Mouse (Mus musculus) embryonic stem cell, embryonic (primary cell): Measurements from ENCODE around the gene Mtcl1.

Source experiments
- CTCF ChIA-PET, 4 experiments: fragments of 300-600 bp in 2 of 4; fragments of 350-600 bp in 2 of 4; sonication (Branson Sonifier 250); formaldehyde crosslinking; loops; one replicate each; lab custom pipeline; 2022; ENCODE audit warnings: inconsistent platforms in 2 of 4; lab: Charles Lee
- POLR2A ChIA-PET, 4 experiments: fragments of 300-600 bp in 2 of 4; fragments of 350-600 bp in 2 of 4; sonication (Branson Sonifier 250); formaldehyde crosslinking; loops; one replicate each; lab custom pipeline; 2022; ENCODE audit warnings: antibody characterized with exemption in 4 of 4, inconsistent platforms in 1 of 4; lab: Charles Lee

Mtcl1 gene

GRCm38 (mm10) chr17:66340798-66341197 lies 108.8 kb downstream of the Mtcl1 start:
- CTCF ChIA-PET, result interaction anchor here in 2 of 4 experiments (0.5 to 0.6 kb wide), 2 partner anchors 17 to 19 kb away, joined by 4 to 8 read pairs; no protein-coding TSS in a partner anchor

GRCm38 (mm10) chr17:66337929-66338328 lies 111.6 kb downstream of the Mtcl1 start:
- CTCF ChIA-PET, result interaction anchor here in 2 of 4 experiments (1.2 to 1.8 kb wide), 2 partner anchors 12 to 117 kb away, joined by 3 to 6 read pairs; no protein-coding TSS in a partner anchor
- POLR2A ChIA-PET, result interaction anchor here in 2 of 4 experiments (0.8 to 3.7 kb wide), 16 partner anchors 7 to 149 kb away, joined by 3 to 15 read pairs (median 6); no protein-coding TSS in a partner anchor

More at GRCm38 (mm10) chr17:66340798-66341197, 108.8 kb downstream of the Mtcl1 start:
- POLR2A ChIA-PET, result interaction anchor here in 2 of 4 experiments (1.1 to 3.2 kb wide), 9 partner anchors 9 to 143 kb away, joined by 3 to 14 read pairs (median 5); no protein-coding TSS in a partner anchor

GRCm38 (mm10) chr17:66335568-66335967 lies 114.0 kb downstream of the Mtcl1 start:
- POLR2A ChIA-PET, result interaction anchor here (0.7 to 3.7 kb wide), 20 partner anchors 9 to 145 kb away, joined by 3 to 14 read pairs (median 5); partner anchors contain the start of gene Mtcl1 (in 1 of the 4)
- CTCF ChIA-PET, result interaction anchor here in 3 of 4 experiments (0.6 to 1.2 kb wide), 4 partner anchors 9 to 101 kb away, joined by 3 to 9 read pairs (median 4); no protein-coding TSS in a partner anchor

GRCm38 (mm10) chr17:66334894-66335293 lies 114.7 kb downstream of the Mtcl1 start:
- ChIA-PET POLR2A (interaction anchor here (0.6 to 3.7 kb wide), 14 partner anchors 8 to 145 kb away, joined by 3 to 14 read pairs (median 6); no protein-coding TSS in a partner anchor), CTCF (interaction anchor here in 1 of 4 experiments (0.6 kb wide), 1 partner anchor 100 kb away, joined by 9 read pairs; no protein-coding TSS in a partner anchor)

- POLR2A ChIA-PET, result interaction anchor here in 3 of 4 experiments (0.9 to 2.7 kb wide), 10 partner anchors 8 to 148 kb away, joined by 3 to 12 read pairs (median 4); no protein-coding TSS in a partner anchor
- CTCF ChIA-PET, result no interaction called here
Observed at GRCm38 (mm10) chr17:66331207-66331606, 118.3 kb downstream of the Mtcl1 start.

GRCm38 (mm10) chr17:66326552-66327045 lies 123.0 kb downstream of the Mtcl1 start:
- ChIA-PET POLR2A (interaction anchor here in 3 of 4 experiments (0.6 to 3.2 kb wide), 15 partner anchors 9 to 153 kb away, joined by 3 to 11 read pairs (median 4); no protein-coding TSS in a partner anchor), CTCF (interaction anchor here in 2 of 4 experiments (0.6 to 1.5 kb wide), 7 partner anchors 10 to 171 kb away, joined by 3 to 10 read pairs (median 4); no protein-coding TSS in a partner anchor)

- CTCF ChIA-PET, result interaction anchor here in 2 of 4 experiments (1.1 to 1.5 kb wide), 6 partner anchors 10 to 91 kb away, joined by 3 to 10 read pairs (median 4); no protein-coding TSS in a partner anchor
- POLR2A ChIA-PET, result interaction anchor here in 3 of 4 experiments (0.7 to 3.2 kb wide), 14 partner anchors 8 to 153 kb away, joined by 3 to 11 read pairs (median 4); no protein-coding TSS in a partner anchor
Observed at GRCm38 (mm10) chr17:66326204-66326545, 123.4 kb downstream of the Mtcl1 start.

- POLR2A ChIA-PET, result interaction anchor here in 3 of 4 experiments (0.6 to 3.2 kb wide), 10 partner anchors 8 to 154 kb away, joined by 3 to 11 read pairs (median 4); no protein-coding TSS in a partner anchor
Observed at GRCm38 (mm10) chr17:66325440-66326203, 123.9 kb downstream of the Mtcl1 start.

GRCm38 (mm10) chr17:66324836-66325235 lies 124.7 kb downstream of the Mtcl1 start:
- CTCF ChIA-PET, result interaction anchor here in 2 of 4 experiments (0.6 to 1.2 kb wide), 3 partner anchors 25 to 128 kb away, joined by 3 read pairs; no protein-coding TSS in a partner anchor
- POLR2A ChIA-PET, result interaction anchor here in 3 of 4 experiments (0.6 to 3.2 kb wide), 5 partner anchors 14 to 189 kb away, joined by 3 to 9 read pairs (median 4); no protein-coding TSS in a partner anchor

More at GRCm38 (mm10) chr17:66325440-66326203, 123.9 kb downstream of the Mtcl1 start:
- CTCF ChIA-PET, result interaction anchor here in 1 of 4 experiments (1.1 to 1.5 kb wide), 3 partner anchors 11 to 24 kb away, joined by 3 to 6 read pairs (median 3); no protein-coding TSS in a partner anchor

GRCm38 (mm10) chr17:66322646-66323255 lies 126.8 kb downstream of the Mtcl1 start:
- CTCF ChIA-PET, result interaction anchor here in 3 of 4 experiments (0.5 to 1.9 kb wide), 6 partner anchors 21 to 171 kb away, joined by 3 to 7 read pairs (median 5); partner anchors contain the start of gene Mtcl1 (in 1 of the 3)
- POLR2A ChIA-PET, result interaction anchor here (0.5 to 2.9 kb wide), 29 partner anchors 8 to 1388 kb away, joined by 3 to 12 read pairs (median 4); partner anchors contain the start of gene Mtcl1 (in 1 of the 4)

- ChIA-PET POLR2A (interaction anchor here (0.5 to 2.9 kb wide), 32 partner anchors 9 to 1389 kb away, joined by 3 to 12 read pairs (median 4); partner anchors contain the start of gene Mtcl1 (in 1 of the 4)), CTCF (interaction anchor here in 2 of 4 experiments (0.6 to 1.9 kb wide), 6 partner anchors 19 to 128 kb away, joined by 3 to 5 read pairs (median 4); partner anchors contain the start of gene Mtcl1 (in 1 of the 2))
Observed at GRCm38 (mm10) chr17:66321933-66322332, 127.6 kb downstream of the Mtcl1 start.

- CTCF ChIA-PET, result interaction anchor here in 1 of 4 experiments (1.3 kb wide), 1 partner anchor 85 kb away, joined by 3 read pairs; no protein-coding TSS in a partner anchor
Observed at GRCm38 (mm10) chr17:66320716-66321372, 128.7 kb downstream of the Mtcl1 start.

GRCm38 (mm10) chr17:66318031-66318430 lies 131.5 kb downstream of the Mtcl1 start:
- POLR2A ChIA-PET, result interaction anchor here in 3 of 4 experiments (0.6 to 1.4 kb wide), 16 partner anchors 8 to 411 kb away, joined by 3 to 10 read pairs (median 4); no protein-coding TSS in a partner anchor
- CTCF ChIA-PET, result interaction anchor here in 3 of 4 experiments (0.5 to 1.5 kb wide), 4 partner anchors 39 to 85 kb away, joined by 3 to 6 read pairs (median 4); no protein-coding TSS in a partner anchor

More at GRCm38 (mm10) chr17:66320716-66321372, 128.7 kb downstream of the Mtcl1 start:
- POLR2A ChIA-PET, result interaction anchor here in 2 of 4 experiments (0.6 to 2.9 kb wide), 6 partner anchors 7 to 26 kb away, joined by 3 to 12 read pairs (median 4); no protein-coding TSS in a partner anchor

GRCm38 (mm10) chr17:66317576-66317975 lies 132.0 kb downstream of the Mtcl1 start:
- ChIA-PET POLR2A (interaction anchor here in 3 of 4 experiments (0.6 to 1.4 kb wide), 15 partner anchors 9 to 410 kb away, joined by 3 to 10 read pairs (median 4); no protein-coding TSS in a partner anchor), CTCF (interaction anchor here in 3 of 4 experiments (0.6 to 1.5 kb wide), 5 partner anchors 16 to 140 kb away, joined by 3 to 6 read pairs (median 3); no protein-coding TSS in a partner anchor)

- POLR2A ChIA-PET, result interaction anchor here in 3 of 4 experiments (1.0 to 1.4 kb wide), 7 partner anchors 9 to 169 kb away, joined by 3 to 9 read pairs (median 5); no protein-coding TSS in a partner anchor
Observed at GRCm38 (mm10) chr17:66317156-66317555, 132.4 kb downstream of the Mtcl1 start.

More at GRCm38 (mm10) chr17:66317156-66317555, 132.4 kb downstream of the Mtcl1 start:
- CTCF ChIA-PET, result interaction anchor here in 2 of 4 experiments (0.6 to 1.5 kb wide), 3 partner anchors 17 to 140 kb away, joined by 3 read pairs; no protein-coding TSS in a partner anchor
